Mouse (Mus musculus): ENCODE results near the gene Prkd1. TPM values are rescaled to one million over a fixed set of nuclear protein-coding genes. Genes with fewer than 3 reads are reported as not detected.

Gene Prkd1
- total RNA-seq, 2 experiments from 2014 or later: 14.5 to 15.4 TPM

DNA sequence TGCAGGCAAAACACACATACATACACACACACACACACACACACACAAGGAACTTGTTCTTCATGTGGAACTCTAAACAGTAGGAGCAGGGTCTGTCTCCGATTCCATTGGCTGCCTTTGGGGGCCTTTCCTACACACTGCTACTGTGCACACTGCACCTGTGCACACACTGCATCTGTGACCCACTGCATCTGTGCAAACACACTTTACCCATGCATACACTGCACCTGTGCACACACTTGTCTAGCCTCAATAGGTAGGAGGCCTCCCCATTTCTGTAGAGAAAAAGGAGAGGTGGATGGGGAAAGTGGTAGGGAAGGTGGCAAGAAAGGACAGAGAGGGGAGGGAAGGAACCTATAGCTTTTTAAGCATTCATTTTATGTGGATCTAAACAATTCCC, 49.5 kb downstream of the Prkd1 start:
- H3K27ac ChIP-seq: peak overlapping the region; percentile 91
- no peak overlapping the region for H3K4me3 ChIP-seq
- no peak for DNase-seq (ENCODE audit: low spot score in 2 of 2)
- TF ChIP-seq CTCF (conservative IDR thresholded peaks at IDR 0.05): no peak

DNA sequence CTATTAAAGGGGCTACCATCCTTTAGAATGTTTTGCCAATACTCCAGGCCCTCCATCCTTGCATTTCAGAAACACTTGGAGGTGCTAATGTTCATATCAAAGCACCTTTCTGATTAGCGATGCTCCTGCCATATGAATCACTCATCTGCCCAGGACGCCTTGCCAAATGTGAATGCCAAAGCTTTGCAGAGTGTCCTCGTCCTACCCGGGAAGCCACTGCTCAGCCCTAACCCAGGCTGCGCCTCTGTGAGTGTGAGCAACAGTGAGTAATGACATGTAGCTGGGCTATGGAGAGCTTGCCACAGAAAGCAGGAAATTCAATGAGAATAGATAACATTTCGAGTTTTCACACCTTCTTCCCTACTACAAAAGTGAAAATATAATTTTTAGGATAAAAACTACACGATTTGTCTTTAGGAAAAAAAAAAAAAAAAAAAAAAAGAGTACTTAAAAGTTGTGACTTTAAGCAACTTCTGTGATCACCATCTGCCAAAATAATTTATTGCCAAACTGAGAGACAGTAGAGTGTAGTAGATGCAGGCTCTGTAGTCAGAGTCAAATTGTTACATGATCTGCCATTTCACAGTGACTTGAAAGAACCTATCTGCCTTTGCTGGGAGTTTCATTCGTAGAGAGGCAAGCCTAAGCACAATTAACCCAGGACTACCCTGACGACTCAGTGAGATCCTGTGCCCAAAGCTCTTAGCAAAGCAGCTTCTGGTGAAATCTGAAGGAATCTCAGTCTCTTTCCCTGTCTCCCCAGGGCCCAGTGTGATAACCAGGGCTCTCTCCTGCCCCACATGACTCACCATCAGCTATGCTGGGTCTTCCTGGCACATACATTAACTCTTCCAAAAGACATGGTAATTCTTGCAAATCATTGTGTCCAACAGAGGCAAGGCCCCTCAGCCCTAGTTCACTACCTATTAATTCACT, 50.6 kb downstream of the Prkd1 start:
- Histone ChIP-seq H3K27ac (peak overlapping the region; percentile 91), H3K4me3 (peak overlapping the region; percentile 12; the same call in 1 of the 2 replicates)
- no peak for TF ChIP-seq CTCF (conservative IDR thresholded peaks at IDR 0.05)
- peak; percentile 68 to 70 for DNase-seq (ENCODE audit: low spot score in 2 of 2)

DNA sequence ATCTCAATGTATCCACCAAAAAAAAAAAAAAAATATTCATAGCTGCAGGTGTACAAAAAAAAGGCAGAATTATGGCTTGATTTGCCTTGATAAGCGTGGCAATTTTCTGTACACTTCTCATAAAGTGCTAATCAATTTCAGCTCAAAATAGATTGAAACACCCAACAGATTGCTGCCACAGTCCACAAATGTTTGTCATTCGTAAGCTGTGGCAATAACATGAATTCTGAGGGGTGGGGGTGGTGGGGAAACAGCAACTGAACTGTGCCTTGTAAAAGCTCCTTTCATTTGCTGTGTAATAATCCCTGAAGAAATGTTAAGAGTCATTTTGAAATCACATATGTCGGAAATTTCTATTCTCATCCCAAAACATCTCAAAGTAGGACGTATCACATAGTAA, 51.4 kb downstream of the Prkd1 start:
- Histone ChIP-seq H3K27ac (peak overlapping the region; percentile 91), H3K4me3 (peak overlapping the region; percentile 12; the same call in 1 of the 2 replicates)
- TF ChIP-seq CTCF (conservative IDR thresholded peaks at IDR 0.05): no peak
- DNase-seq (ENCODE audit: low spot score in 2 of 2): peak in 1 of 2 experiments; percentile 38

DNA sequence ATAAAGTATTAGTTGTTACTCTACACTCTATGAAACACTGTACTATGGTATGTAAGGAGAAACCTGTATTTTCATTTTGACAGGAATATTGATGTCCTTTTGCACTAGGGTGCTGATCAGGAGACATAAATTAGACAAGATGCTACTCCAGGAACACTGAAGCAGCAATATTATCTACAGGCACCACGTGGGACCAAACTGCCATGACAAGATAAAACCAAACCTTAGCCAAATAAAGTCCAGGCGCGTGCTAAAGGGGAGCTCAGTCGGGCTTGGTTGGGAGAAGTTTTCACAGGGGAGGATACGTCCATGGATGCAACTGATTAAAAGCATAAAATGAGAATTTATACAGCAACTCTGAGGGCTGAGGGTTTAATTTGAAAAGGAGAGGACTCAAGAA, 53.1 kb downstream of the Prkd1 start:
- H3K27ac ChIP-seq: peak overlapping the region; percentile 91
- DNase-seq (ENCODE audit: low spot score in 2 of 2): no peak
- TF ChIP-seq CTCF (conservative IDR thresholded peaks at IDR 0.05): no peak
- H3K4me3 ChIP-seq: no peak overlapping the region

DNA sequence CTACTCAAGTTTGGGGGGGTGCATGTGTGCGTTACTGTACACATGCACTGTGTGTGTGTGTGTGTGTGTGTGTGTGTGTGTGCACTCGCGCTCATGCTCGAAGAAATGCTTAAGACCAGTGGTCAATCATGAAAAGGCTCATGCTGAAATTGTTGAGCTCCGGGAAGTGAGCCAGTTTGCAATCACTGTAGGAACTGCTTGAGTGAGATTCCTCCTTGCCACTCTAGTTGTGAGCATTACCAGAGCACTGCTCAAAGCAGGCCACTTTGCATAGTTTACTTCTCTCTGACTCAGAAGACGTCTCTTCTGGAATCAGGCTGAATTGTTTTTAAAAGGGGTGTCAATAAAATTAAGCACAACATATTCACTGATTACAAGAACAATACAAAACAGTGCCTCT, 54.4 kb downstream of the Prkd1 start:
- no peak for TF ChIP-seq CTCF (conservative IDR thresholded peaks at IDR 0.05)
- Histone ChIP-seq H3K4me3 (no peak overlapping the region), H3K27ac (no peak overlapping the region)
- no peak for DNase-seq (ENCODE audit: low spot score in 2 of 2)

DNA sequence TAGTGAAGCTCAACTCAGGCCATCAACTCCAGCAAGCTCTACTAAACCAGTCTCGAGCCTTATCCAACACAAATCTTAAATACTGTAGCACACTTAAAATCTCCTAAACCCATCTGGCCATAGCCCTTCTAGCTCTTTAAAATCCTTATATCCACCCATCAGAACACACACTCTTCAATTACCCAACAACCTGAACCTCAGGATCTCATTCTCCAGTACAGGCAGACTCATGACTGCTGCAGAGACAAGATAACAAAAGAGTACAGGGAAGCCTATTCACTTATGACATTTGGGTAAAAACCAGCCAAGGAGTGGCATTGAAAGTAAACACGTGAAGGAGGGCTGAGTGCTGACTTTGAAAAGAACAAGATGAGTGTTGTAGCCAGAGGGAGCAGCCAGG, 55.4 kb downstream of the Prkd1 start:
- Histone ChIP-seq H3K27ac (no peak overlapping the region), H3K4me3 (no peak overlapping the region)
- DNase-seq (ENCODE audit: low spot score in 2 of 2): no peak
- no peak for TF ChIP-seq CTCF (conservative IDR thresholded peaks at IDR 0.05)

DNA sequence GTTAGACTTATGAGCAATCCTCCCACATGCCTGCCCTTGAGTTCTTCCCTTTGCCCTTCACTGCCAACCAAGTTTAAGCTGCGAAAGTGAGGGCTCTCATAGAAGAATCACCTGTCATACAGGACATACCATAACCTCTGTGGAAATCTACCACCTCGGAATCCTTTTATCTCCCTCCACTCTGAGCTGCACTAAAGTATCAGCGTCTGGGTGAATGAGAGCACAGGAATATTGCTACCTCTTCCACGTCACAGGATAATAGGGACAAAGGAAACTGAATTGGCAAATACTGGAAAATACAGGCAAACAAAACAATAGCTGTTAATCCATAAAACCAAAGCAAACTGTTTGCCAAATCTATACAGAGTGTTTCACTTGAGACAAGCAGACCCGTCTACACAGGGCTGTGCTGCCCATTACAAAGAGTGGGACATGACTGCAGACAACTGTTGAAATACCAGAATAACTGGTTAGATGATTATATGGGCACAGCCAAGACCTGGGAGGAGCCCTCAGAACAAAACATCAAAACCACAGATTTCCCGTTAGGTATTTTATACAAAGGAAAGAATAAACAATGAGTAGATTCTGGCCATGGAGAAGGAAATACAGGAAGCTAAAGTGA, 60.6 kb downstream of the Prkd1 start:
- H3K27ac ChIP-seq: no peak overlapping the region
- TF ChIP-seq CTCF (conservative IDR thresholded peaks at IDR 0.05): no peak
- H3K4me3 ChIP-seq: no peak overlapping the region
- DNase-seq (ENCODE audit: low spot score in 2 of 2): no peak

DNA sequence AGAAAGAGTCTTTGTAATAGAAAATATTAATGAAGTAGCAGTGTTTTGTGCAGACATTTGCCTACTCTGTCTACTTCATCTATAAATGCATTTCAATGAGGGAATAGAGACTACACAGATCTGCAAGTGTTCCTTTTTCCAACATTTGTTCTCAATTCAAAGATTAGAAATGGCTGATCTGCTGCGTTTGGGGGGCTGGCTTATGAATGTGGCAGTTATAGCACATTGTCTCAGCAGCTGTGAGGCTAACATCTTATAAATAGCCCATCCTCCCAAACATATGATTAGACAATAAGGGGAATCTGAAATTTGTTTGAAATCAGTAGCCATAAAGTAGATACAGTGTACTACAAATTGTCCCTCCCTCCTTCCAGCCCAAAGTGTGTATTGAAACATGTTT, 83.7 kb downstream of the Prkd1 start:
- no peak for TF ChIP-seq CTCF (conservative IDR thresholded peaks at IDR 0.05)
- H3K4me3 ChIP-seq: 0 out of 2 replicates have a peak overlapping the region, but pooled peaks have one; percentile 4
- peak overlapping the region; percentile 50 for H3K27ac ChIP-seq
- DNase-seq (ENCODE audit: low spot score in 2 of 2): no peak

DNA sequence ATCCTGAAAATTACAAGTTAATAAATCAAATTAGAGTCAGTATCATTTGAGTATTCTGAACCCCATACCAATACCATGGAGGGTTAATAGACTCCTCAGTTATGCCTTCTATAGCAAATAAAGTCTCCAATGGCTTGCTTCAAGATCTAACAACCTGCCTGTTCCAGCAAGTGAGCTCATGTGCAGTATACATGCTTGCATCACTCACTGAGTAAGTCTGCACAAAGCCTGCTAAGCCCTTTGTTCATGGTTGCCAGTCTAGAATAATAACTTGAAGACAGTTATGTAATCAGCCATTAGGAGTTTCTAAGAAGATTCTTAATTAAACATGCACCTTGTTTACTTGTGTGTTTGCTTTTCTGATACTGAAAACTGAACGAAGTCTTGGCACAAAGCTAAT, 88.4 kb downstream of the Prkd1 start:
- H3K27ac ChIP-seq: peak overlapping the region; percentile 43; the same call in 1 of the 2 replicates
- TF ChIP-seq CTCF (conservative IDR thresholded peaks at IDR 0.05): no peak
- H3K4me3 ChIP-seq: no peak overlapping the region
- no peak for DNase-seq (ENCODE audit: low spot score in 2 of 2)

DNA sequence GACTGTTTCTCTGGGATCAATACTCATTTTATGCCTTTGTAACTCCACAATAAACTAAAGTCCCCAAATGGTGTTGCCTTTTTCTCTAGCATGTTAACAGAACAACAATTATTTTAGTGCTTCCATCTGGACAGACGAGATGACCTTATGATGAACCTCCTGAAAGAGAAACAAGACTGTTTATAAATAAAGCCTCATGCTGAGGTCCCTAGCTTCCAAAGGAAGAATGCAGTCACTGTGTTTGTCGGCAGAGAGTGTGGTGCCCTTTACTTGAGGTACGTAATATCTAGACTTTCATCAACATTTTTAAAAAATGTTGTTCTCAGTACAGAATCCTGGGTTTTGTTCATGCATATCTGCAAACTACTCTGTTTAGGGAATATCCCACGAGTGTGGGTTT, 90.7 kb downstream of the Prkd1 start:
- DNase-seq (ENCODE audit: low spot score in 2 of 2): no peak
- Histone ChIP-seq H3K27ac (peak overlapping the region; percentile 24; the same call in 1 of the 2 replicates), H3K4me3 (no peak overlapping the region)
- TF ChIP-seq CTCF (conservative IDR thresholded peaks at IDR 0.05): peak; percentile 49

DNA sequence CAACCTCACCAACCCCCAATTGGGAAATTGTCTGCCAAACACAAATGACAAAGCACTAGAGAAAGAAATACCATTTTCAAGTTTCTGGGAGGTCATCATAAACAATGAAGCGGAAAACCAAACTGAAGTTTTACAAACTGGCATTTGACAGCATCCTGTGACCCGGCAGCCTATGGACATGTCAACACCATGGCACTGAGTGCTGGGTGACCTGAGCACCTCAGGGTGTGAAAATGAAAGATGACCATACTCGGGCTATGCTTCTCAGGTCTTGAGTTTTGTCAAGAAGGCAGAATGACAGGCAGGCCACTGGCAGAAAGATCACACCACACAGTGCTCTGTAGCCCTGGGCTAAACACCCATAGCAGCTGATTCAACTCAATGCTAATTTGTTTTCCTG, 94.7 kb downstream of the Prkd1 start:
- TF ChIP-seq CTCF (conservative IDR thresholded peaks at IDR 0.05): no peak
- Histone ChIP-seq H3K27ac (no peak overlapping the region), H3K4me3 (no peak overlapping the region)
- no peak for DNase-seq (ENCODE audit: low spot score in 2 of 2)

DNA sequence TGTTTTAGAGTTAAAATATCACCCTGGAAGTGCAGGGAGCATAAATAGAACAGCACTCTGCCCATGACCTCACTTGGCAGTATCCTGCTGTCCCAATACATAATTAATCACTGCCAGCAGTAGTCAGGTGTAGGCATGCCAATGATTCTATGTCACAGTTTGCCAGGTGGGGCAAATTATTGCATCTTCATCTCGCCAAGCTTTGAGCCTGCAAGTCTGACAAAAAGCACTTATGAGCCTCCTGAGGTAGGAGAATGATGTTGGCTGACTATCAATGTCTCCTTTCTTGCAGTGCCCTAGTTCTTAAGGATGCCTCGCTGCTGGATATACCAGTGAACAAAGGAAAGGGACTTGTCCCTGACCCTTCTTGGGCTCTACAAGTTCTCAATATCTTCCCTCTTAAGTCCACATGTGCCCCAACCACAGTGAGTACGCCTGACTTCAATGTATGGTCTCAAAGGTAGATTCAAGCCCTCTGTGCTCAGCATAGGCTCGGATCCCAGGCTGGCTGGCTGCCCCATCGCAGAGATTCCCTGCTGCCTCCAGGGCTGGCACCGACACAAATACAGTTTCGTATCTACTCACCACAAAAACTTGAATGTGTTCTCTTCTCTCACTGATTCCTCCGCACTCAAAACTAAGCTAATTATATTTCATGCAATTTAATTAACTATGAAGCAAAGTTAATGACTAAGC, 98.9 kb downstream of the Prkd1 start:
- Histone ChIP-seq H3K4me3 (no peak overlapping the region), H3K27ac (peak overlapping the region; percentile 80)
- DNase-seq (ENCODE audit: low spot score in 2 of 2): peak; percentile 38 to 60
- no peak for TF ChIP-seq CTCF (conservative IDR thresholded peaks at IDR 0.05)

DNA sequence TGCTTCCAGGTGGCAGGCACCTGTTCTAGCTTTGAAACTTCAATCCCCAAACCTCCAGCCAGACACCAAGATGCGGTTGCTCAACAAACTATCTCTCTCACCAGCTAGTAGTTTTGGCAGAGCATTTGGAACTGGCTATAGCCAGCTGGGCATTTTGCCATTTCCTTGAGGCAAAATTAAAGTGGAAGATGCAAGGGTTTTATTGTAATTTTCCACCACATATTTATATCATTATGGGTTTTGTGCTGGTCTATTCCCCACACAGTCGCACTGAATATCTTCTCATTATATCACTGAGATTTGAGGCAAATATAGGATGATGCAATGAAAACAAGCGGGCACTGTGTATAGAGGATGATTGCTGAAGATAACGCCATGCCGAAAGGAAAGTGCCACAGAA, 102.5 kb downstream of the Prkd1 start:
- Histone ChIP-seq H3K4me3 (no peak overlapping the region), H3K27ac (peak overlapping the region; percentile 67; the same call in 1 of the 2 replicates)
- DNase-seq (ENCODE audit: low spot score in 2 of 2): peak; percentile 37 to 46
- TF ChIP-seq CTCF (conservative IDR thresholded peaks at IDR 0.05): no peak
